Mouse (Mus musculus): ENCODE results near the gene Slc10a1. TPM values are rescaled to one million over a fixed set of nuclear protein-coding genes. Genes with fewer than 3 reads are reported as not detected.

Gene Slc10a1
- total and polyA plus RNA-seq, 3 experiments: 0.44 TPM; not detected in 2

DNA sequence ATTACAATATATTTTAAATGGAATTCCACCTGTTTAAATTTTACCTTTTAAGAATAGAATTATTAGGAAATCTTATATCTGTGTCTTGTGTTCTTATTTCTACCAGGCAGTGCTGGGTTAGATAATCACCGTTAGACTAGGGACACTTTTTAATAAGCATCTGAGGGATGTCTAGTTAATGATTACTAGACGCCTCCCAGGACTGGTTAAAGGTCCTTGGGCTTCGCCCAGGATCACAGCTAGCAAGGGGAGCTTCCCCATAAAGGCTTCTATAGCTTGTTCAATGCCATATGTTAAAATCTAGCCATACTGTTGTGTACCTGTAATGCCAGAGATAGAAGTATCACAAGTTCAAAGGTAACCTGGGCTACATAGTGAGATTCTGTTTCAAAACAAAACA is 39.6 kb downstream of the Slc10a1 start:
- DNase-seq (ENCODE audit: low spot score): no peak
- no peaks in the 10 kb centered on the region for H3K36me3 ChIP-seq (replicated peaks)
- H3K9me3 ChIP-seq (replicated peaks): no peaks in the 10 kb centered on the region
- TF ChIP-seq GATA2 (IDR thresholded peaks at IDR 0.05; ENCODE audit: borderline replicate concordance, low read depth, low read length) (no peak), POLR2AphosphoS5 (IDR thresholded peaks at IDR 0.05; ENCODE audit: insufficient replicate concordance, low read depth, low read length) (no peak), CTCF (IDR thresholded peaks at IDR 0.05; ENCODE audit: low read depth, low read length) (no peak), TAL1 (conservative IDR thresholded peaks at IDR 0.05; ENCODE audit: low read depth, low read length) (no peak), GATA1 (IDR thresholded peaks at IDR 0.05; ENCODE audit: borderline replicate concordance, low read length) (no peak)
- H3K27me3 ChIP-seq (ENCODE audit: insufficient read depth, low read length): peaks cover 21% of the 10 kb centered on the region
- ATAC-seq (ENCODE audit: extremely low read depth, insufficient number of reproducible peaks, low FRiP score, poor library complexity, severe bottlenecking): no peak
- H3K4me1 ChIP-seq (ENCODE audit: insufficient read depth, low read depth, low read length): no peaks in the 10 kb centered on the region
- no peak overlapping the region for H3K4me3 ChIP-seq (ENCODE audit: low read depth, low read length)

DNA sequence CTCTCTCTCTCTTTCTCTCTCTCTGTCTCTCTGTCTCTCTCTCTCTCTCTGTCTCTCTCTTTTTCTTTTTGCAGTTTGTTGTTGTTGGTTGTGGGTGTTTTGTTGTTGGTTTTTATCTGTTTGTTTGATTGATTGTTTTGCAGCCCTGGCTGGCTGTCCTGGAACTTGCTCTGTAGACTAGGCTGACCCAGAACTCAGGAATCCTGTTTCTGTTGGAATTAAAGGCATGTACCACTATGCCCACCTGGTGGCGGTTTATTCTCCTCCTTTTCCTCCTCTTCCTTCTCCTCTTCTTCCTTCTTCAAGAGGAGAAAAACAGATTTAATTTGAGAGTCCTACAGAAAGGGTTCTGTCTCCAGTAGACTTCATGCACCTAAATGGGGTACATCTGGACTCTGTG is 41.0 kb downstream of the Slc10a1 start:
- Histone ChIP-seq H3K9me3 (replicated peaks) (no peaks in the 10 kb centered on the region), H3K4me3 (ENCODE audit: low read depth, low read length) (no peak overlapping the region), H3K36me3 (replicated peaks) (no peaks in the 10 kb centered on the region), H3K4me1 (ENCODE audit: insufficient read depth, low read depth, low read length) (peaks cover 3% of the 10 kb centered on the region; the same call in 1 of the 2 replicates), H3K27me3 (ENCODE audit: insufficient read depth, low read length) (peaks cover 26% of the 10 kb centered on the region)
- TF ChIP-seq CTCF (IDR thresholded peaks at IDR 0.05; ENCODE audit: low read depth, low read length) (no peak), POLR2AphosphoS5 (IDR thresholded peaks at IDR 0.05; ENCODE audit: insufficient replicate concordance, low read depth, low read length) (no peak), TAL1 (conservative IDR thresholded peaks at IDR 0.05; ENCODE audit: low read depth, low read length) (no peak), GATA1 (IDR thresholded peaks at IDR 0.05; ENCODE audit: borderline replicate concordance, low read length) (no peak), GATA2 (IDR thresholded peaks at IDR 0.05; ENCODE audit: borderline replicate concordance, low read depth, low read length) (no peak)
- DNase-seq (ENCODE audit: low spot score) (no peak), ATAC-seq (ENCODE audit: extremely low read depth, insufficient number of reproducible peaks, low FRiP score, poor library complexity, severe bottlenecking) (no peak)

GRCm38 (mm10) chr12:80926550-80926949 is 42.0 kb downstream of the Slc10a1 start:
- H3K4me1 ChIP-seq (ENCODE audit: insufficient read depth, low read depth, low read length): peaks cover 3% of the 10 kb centered on the region; the same call in 1 of the 2 replicates

DNA sequence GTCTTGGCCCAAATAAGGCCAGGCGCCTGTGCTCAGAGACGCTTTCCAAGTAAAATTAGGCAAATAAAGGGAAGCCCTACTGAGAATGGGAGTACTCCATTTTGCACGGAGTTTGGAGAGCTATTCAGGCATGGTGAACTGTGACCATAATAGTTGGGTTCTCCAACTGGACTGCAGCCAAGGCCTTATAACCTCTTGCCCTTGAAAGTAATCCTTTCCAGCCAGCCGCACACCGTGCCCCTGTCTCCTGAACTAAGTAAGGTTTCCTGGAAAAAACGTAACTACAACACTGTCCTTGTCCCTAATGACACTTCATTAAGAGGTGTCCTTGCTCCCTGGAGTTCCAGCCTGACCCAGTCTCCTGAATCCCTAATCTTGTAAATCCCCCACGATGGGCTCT is 42.6 kb downstream of the Slc10a1 start:
- Histone ChIP-seq H3K9me3 (replicated peaks) (no peaks in the 10 kb centered on the region), H3K4me1 (ENCODE audit: insufficient read depth, low read depth, low read length) (peaks cover 3% of the 10 kb centered on the region; the same call in 1 of the 2 replicates), H3K27me3 (ENCODE audit: insufficient read depth, low read length) (peaks cover 27% of the 10 kb centered on the region), H3K36me3 (replicated peaks) (no peaks in the 10 kb centered on the region), H3K4me3 (ENCODE audit: low read depth, low read length) (no peak overlapping the region)
- no peak for ATAC-seq (ENCODE audit: extremely low read depth, insufficient number of reproducible peaks, low FRiP score, poor library complexity, severe bottlenecking)
- DNase-seq (ENCODE audit: low spot score): no peak
- TF ChIP-seq CTCF (IDR thresholded peaks at IDR 0.05; ENCODE audit: low read depth, low read length) (no peak), GATA2 (IDR thresholded peaks at IDR 0.05; ENCODE audit: borderline replicate concordance, low read depth, low read length) (no peak), POLR2AphosphoS5 (IDR thresholded peaks at IDR 0.05; ENCODE audit: insufficient replicate concordance, low read depth, low read length) (no peak), GATA1 (IDR thresholded peaks at IDR 0.05; ENCODE audit: borderline replicate concordance, low read length) (no peak), TAL1 (conservative IDR thresholded peaks at IDR 0.05; ENCODE audit: low read depth, low read length) (no peak)

More at GRCm38 (mm10) chr12:80926550-80926949, 42.0 kb downstream of the Slc10a1 start:
- Histone ChIP-seq H3K9me3 (replicated peaks) (no peaks in the 10 kb centered on the region), H3K4me3 (ENCODE audit: low read depth, low read length) (no peak overlapping the region), H3K36me3 (replicated peaks) (no peaks in the 10 kb centered on the region), H3K27me3 (ENCODE audit: insufficient read depth, low read length) (peaks cover 24% of the 10 kb centered on the region)
- no peak for ATAC-seq (ENCODE audit: extremely low read depth, insufficient number of reproducible peaks, low FRiP score, poor library complexity, severe bottlenecking)
- TF ChIP-seq GATA2 (IDR thresholded peaks at IDR 0.05; ENCODE audit: borderline replicate concordance, low read depth, low read length): no peak
- no peak for TF ChIP-seq CTCF (IDR thresholded peaks at IDR 0.05; ENCODE audit: low read depth, low read length)
- no peak for TF ChIP-seq POLR2AphosphoS5 (IDR thresholded peaks at IDR 0.05; ENCODE audit: insufficient replicate concordance, low read depth, low read length)
- TF ChIP-seq GATA1 (IDR thresholded peaks at IDR 0.05; ENCODE audit: borderline replicate concordance, low read length): no peak
- no peak for TF ChIP-seq TAL1 (conservative IDR thresholded peaks at IDR 0.05; ENCODE audit: low read depth, low read length)
- DNase-seq (ENCODE audit: low spot score): no peak

- no peak for TF ChIP-seq POLR2AphosphoS5 (IDR thresholded peaks at IDR 0.05; ENCODE audit: insufficient replicate concordance, low read depth, low read length)
- TF ChIP-seq GATA2 (IDR thresholded peaks at IDR 0.05; ENCODE audit: borderline replicate concordance, low read depth, low read length): no peak
- TF ChIP-seq CTCF (IDR thresholded peaks at IDR 0.05; ENCODE audit: low read depth, low read length): no peak
- TF ChIP-seq TAL1 (conservative IDR thresholded peaks at IDR 0.05; ENCODE audit: low read depth, low read length): no peak
- TF ChIP-seq GATA1 (IDR thresholded peaks at IDR 0.05; ENCODE audit: borderline replicate concordance, low read length): no peak
- no peak for ATAC-seq (ENCODE audit: extremely low read depth, insufficient number of reproducible peaks, low FRiP score, poor library complexity, severe bottlenecking)
- no peaks in the 10 kb centered on the region for H3K9me3 ChIP-seq (replicated peaks)
- H3K4me3 ChIP-seq (ENCODE audit: low read depth, low read length): no peak overlapping the region
- H3K4me1 ChIP-seq (ENCODE audit: insufficient read depth, low read depth, low read length): peaks cover 3% of the 10 kb centered on the region; the same call in 1 of the 2 replicates
- H3K36me3 ChIP-seq (replicated peaks): no peaks in the 10 kb centered on the region
- H3K27me3 ChIP-seq (ENCODE audit: insufficient read depth, low read length): peaks cover 37% of the 10 kb centered on the region
- no peak for DNase-seq (ENCODE audit: low spot score)
These were observed 44.3 kb downstream of the Slc10a1 start for GRCm38 (mm10) chr12:80924205-80924604.

- peaks cover 36% of the 10 kb centered on the region for H3K27me3 ChIP-seq (ENCODE audit: insufficient read depth, low read length)
- TF ChIP-seq POLR2AphosphoS5 (IDR thresholded peaks at IDR 0.05; ENCODE audit: insufficient replicate concordance, low read depth, low read length) (no peak), TAL1 (conservative IDR thresholded peaks at IDR 0.05; ENCODE audit: low read depth, low read length) (no peak), GATA2 (IDR thresholded peaks at IDR 0.05; ENCODE audit: borderline replicate concordance, low read depth, low read length) (no peak), CTCF (IDR thresholded peaks at IDR 0.05; ENCODE audit: low read depth, low read length) (no peak), GATA1 (IDR thresholded peaks at IDR 0.05; ENCODE audit: borderline replicate concordance, low read length) (no peak)
- no peak for DNase-seq (ENCODE audit: low spot score)
These were observed 44.9 kb downstream of the Slc10a1 start for GRCm38 (mm10) chr12:80923602-80924001.

More at GRCm38 (mm10) chr12:80923602-80924001, 44.9 kb downstream of the Slc10a1 start:
- no peaks in the 10 kb centered on the region for H3K9me3 ChIP-seq (replicated peaks)
- peaks cover 3% of the 10 kb centered on the region; the same call in 1 of the 2 replicates for H3K4me1 ChIP-seq (ENCODE audit: insufficient read depth, low read depth, low read length)
- no peak for ATAC-seq (ENCODE audit: extremely low read depth, insufficient number of reproducible peaks, low FRiP score, poor library complexity, severe bottlenecking)
- no peaks in the 10 kb centered on the region for H3K36me3 ChIP-seq (replicated peaks)
- no peak overlapping the region for H3K4me3 ChIP-seq (ENCODE audit: low read depth, low read length)

All from G1E (cell line).